Mouse (Mus musculus): ENCODE measurements around the gene Cma2.

GRCm38 (mm10) chr14:55963263-55963662, 12.5 kb downstream of the Cma2 start:
- TF ChIP-seq POLR2A (IDR thresholded peaks at IDR 0.05; ENCODE audit: control insufficient read depth in 1 of 2, insufficient read depth in 1 of 2, low read depth in 1 of 2, low read length in 2 of 2, poor library complexity in 1 of 2) (no peak), CTCF (IDR thresholded peaks at IDR 0.05 in 2 of 3, conservative IDR thresholded peaks at IDR 0.05 in 1 of 3; ENCODE audit: control insufficient read depth in 1 of 3, insufficient read depth in 1 of 3, low read depth in 2 of 3, low read length in 3 of 3, poor library complexity in 1 of 3, severe bottlenecking in 1 of 3) (no peak), POLR2AphosphoS2 (IDR thresholded peaks at IDR 0.05; ENCODE audit: low read length) (no peak), TCF12 (IDR thresholded peaks at IDR 0.05; ENCODE audit: low read depth, low read length) (no peak), ZNF384 (IDR thresholded peaks at IDR 0.05; ENCODE audit: low read depth, low read length) (no peak), TAL1 (IDR thresholded peaks at IDR 0.05; ENCODE audit: low read length) (no peak), MAX (IDR thresholded peaks at IDR 0.05; ENCODE audit: low read length) (no peak)

Data from MEL (cell line).